Mouse (Mus musculus) inflammation-experienced regulatory T-cells, adult 6 months (primary cell): ENCODE measurements around the gene Npsr1. TPM values are rescaled to one million over a fixed set of nuclear protein-coding genes. Genes with fewer than 3 reads are reported as not detected.

Source experiments
- ATAC-seq: one replicate; pipeline ENCODE4 v1.8.0; 2017
- polyA plus RNA-seq, 3 experiments: library from polyadenylated mRNA; unstranded; fragments of 100-300 nt; shearing (Covaris generic); gene quantifications; one replicate each; pipeline ENCODE4 v1.2.1; 2017

The Npsr1 gene
- polyA plus RNA-seq, 3 experiments from 2014 or later, result not detected

DNA sequence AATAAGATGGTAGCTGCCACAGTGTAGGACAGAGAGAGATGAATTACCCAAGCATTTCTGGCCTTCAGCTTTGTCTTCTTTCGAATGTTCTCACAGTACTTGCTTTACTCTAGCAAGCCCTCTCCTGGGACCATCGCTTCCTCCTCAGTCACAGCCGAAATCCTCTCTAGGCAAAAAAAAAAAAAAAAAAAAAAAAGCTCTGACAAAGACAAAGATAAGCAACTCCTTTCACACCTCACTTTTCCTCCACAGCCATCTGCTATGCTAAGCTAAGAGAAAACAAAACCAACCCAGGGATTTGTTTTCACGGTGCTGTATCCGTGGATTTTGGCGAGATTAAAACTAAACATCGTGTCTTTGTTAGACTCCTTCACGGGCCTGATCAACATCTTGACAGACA lies 156.4 kb downstream of the Npsr1 start:
- no peak for ATAC-seq

- no peak for ATAC-seq
Observed at GRCm38 (mm10) chr9:24280498-24281287, 182.9 kb downstream of the Npsr1 start.

DNA sequence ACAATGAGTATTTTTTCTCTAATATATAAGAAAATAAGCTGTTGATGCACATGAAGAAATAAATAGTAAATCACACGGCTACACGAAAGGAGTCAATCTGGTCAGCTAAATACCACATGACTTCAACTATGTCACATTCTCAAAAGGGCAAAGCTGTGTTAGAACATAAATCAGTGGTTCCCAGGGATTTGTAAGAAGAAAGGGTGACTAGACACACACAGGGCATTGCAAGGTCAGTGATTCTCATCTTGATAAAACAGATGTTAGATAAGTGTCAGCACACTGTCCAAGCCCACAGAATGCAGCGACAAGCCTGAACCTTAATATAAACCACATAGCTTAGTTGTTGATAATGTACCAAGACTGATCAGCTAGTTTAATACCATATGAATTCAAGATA lies 184.8 kb downstream of the Npsr1 start:
- no peak for ATAC-seq

DNA sequence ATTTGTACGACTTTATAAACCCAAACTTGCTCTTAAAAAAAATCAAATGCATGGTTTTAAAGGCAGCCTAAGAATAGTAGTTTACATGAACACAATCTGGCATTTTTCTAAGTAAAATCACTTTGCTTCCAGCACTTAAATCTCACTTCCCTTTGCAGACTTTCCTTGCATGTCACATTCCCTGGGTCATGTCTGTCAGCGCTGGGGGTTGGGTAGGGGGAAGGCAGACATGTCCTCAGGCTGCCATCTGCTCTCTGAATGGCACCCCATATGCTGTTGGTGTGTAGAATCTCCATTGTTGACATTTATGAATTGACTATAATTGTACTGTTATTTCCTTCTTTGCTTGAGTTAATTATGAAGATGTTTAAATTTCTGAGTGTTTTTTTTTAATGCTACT lies 185.3 kb downstream of the Npsr1 start:
- no peak for ATAC-seq

- no peak for ATAC-seq
Observed at GRCm38 (mm10) chr9:24283536-24283935, 185.7 kb downstream of the Npsr1 start.

DNA sequence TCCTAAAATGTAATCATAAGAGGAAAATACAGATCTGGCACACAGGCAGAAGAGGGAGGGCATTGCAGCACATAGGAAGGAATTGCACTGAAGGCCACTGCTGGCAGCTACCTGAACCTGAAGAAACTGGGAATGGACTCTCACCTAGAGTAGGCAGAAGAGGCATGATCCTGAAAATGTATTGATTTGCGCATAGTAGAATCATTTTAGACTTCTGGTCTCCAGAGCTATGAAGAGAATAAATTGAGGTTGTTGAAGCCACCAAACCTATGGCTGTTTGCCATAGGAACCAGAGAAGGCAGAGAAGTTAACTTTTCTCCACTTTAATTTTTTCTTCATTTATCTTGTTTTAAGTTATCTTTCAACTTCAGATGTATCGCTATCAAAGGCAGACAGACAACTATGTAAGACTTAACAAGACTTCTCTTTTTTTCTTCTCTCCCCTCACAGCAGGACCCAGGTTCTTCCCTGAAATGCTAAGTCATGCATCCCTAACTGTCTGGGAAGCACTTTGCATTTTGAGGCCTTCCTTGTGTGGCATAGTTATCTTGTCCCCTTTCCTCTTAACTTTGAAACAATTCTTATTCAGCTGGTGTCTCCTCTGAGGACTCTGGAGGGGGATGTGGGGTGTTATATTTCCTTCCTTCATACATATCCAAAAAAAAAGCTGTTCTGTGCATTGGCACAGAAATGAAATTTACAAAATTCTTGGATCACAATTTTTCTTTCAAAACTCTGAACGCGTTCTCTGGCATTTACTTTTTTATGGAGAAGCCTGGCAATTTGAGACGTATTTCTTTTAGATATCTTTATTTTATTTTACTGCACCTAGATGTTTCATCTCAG lies 186.7 kb downstream of the Npsr1 start:
- ATAC-seq, result no peak

DNA sequence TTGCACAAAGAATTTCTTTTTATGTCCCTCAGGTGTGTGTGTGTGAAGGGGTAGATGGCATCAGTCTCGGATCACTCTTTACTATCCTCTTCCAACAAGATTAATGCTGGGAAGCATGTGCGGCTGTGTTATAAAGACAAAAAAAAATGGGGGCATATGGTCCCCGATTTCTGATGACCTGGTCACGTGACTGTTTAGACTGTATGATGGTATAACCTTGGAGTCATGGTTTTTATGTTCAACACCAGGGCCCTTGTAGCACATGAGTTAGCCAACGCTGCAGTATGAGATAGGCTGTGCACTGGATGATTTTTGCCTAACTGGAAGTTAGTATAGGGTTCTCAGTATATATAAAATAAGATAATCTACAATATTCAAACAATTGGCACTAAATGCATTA lies 187.6 kb downstream of the Npsr1 start:
- no peak for ATAC-seq

- no peak for ATAC-seq
Observed at GRCm38 (mm10) chr9:24291385-24291784, 193.6 kb downstream of the Npsr1 start.

DNA sequence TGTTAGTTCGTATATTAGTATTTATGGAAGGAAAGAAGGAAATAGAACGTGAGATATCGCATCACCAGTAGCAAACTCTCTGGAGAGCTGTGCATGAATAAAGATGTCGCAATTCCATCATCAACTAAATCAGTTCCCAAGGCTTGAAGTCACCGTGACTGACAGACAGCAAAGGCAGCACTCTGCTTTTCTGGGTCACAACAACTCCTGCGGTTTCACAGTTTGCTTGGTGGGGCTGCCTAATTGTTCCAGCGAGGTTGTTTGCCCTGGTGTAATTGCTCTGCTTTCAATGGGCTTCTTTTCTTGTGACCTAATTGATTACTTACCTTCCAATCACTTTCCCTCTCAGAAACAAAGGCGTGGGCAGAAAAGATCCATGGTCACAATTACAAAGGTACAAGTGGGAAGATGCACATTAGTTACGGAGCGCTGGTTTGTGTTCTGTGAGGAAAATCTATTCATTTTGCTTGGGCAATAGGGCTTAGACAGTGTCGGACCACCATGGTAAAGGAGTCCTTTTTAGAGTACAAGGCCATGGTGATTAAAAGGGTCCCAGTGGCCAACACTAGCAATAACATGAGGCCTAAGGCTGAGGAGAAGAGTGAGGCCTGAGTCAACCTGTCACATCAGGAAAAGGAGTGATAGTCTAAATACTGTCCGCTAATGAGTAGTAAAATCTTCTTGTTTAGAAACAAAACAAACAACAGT lies 195.6 kb downstream of the Npsr1 start:
- no peak for ATAC-seq

GRCm38 (mm10) chr9:24302906-24303305 lies 205.1 kb downstream of the Npsr1 start:
- no peak for ATAC-seq

GRCm38 (mm10) chr9:24306990-24307389 lies 209.2 kb downstream of the Npsr1 start:
- no peak for ATAC-seq

- ATAC-seq, result no peak
Observed at GRCm38 (mm10) chr9:24307400-24307799, 209.6 kb downstream of the Npsr1 start.

DNA sequence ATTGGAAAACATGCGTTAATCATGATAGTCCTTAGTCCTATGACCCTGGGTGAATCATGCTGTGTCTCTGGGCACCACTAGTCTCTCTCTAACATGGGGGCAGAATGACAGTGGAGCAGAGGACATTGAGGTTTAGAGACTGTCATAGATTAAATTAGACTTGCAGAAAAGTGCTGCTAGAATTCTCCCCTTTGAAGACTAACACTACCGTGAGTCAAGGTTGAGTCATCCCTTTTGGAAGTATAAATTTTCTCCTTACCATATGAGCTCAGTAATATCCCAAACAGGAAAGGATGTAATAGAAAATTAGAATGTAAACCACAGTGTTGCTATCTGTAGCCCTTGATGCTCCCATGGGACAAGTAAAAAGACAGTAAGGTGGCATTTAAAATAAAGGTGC lies 218.0 kb downstream of the Npsr1 start:
- no peak for ATAC-seq

DNA sequence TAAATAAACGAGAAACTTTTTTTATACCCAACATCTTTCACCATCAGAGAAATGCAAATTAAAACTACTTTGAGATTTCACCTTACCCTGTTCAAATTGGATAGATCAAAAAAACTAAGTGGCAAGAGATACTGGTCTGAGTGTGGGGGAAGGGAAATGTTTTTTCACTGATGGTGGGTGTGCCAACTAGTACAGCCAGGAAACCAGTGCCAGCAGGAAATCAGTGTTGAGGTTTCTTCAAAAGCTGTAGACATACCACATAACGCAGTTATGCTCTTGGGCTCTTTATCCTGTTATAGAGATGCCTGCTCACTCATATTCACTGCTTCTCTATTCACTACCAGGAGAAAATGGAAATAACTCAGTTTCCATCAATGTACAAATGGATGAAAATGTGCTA lies 233.9 kb downstream of the Npsr1 start:
- ATAC-seq, result no peak

DNA sequence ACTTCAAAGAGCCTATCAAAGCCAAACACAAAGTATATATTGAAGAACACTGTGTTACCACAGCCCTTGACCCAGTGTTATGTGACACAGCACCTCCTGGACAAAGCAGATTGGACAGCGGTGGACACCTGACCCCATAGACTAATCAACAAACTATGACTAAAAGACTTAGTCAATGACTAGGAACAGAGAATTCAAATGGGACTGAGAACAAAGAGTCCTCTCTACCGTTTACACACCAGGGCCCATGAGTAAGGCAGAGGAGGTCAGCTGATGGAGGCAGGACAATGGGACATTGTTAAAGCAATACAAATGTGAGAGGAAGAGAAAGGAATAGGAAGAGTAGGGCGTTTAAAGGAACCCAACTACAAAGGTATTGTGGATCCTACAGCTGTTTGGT lies 243.5 kb downstream of the Npsr1 start:
- ATAC-seq, result no peak

- no peak for ATAC-seq
Observed at GRCm38 (mm10) chr9:24347011-24347410, 249.2 kb downstream of the Npsr1 start.

DNA sequence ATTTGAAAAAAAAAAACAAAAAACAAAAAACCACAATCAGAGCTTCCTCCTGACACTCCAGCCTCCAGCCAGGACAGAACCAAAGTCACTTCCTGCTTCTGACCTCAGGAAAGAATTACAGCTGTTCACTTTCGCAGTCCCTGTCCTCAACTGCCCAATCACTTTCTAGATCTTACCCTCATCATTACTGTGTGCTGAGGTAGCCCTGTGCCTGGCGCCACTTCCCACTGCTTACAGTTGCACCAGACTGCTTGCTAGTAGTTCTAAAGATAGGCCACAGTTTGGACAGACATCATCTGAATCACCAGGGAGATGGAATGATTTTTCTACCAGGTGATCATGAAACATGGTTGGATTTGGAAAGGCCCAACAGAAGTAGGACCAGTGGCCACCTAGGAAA lies 251.7 kb downstream of the Npsr1 start:
- no peak for ATAC-seq

DNA sequence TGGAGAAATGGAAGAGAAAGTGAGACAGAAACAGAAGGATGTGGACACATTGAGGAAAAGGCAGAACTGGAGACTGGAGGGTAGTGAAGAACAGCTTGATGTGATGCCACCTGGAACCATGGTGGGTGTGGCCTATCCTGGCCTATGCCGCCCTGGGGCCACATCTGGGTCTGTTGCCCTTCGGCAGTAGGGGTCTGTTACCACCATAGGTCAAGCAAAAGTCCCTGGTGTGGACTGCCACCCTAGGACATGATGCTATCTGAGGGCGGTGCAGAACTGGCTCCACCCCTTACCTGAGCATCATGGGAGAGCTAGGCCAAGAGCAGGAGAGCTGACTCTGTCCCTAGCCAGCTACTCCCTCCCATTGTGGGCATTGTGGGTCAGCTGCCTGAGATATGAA lies 253.6 kb downstream of the Npsr1 start:
- no peak for ATAC-seq
